Mouse (Mus musculus): Measurements from ENCODE around the gene Olfr498. TPM values are rescaled to one million over a fixed set of nuclear protein-coding genes. Genes with fewer than 3 reads are reported as not detected.

The Olfr498 gene
- total RNA-seq (2023): not detected

GRCm38 (mm10) chr7:108465026-108465425, at the start of gene Olfr498:
Gene Olfr498 (plus strand): TSS chr7:108465326.

DNA sequence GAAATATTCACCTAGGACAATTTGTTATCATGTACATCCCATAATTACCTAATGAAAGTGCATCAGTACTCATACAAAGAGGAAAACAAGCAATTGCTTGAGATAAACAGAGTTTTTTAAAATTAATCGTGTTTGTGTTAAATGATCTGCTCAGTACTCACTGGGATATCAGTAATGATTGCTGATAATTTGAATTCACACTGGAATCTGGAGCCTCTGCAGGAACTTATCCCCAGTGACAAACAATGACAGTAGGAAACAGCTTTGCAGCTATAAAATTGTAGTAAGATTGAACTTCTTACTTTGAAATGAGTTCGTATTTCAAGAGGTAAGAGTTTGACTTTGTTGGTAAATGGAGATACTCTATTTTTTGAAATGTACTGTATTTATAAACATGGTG, 45.0 kb upstream of the Olfr498 start, which contains the start of gene Olfr497:
Gene Olfr497, plus strand, starts transcription at position 301 of the 400 bp plus-strand sequence.

Other genes with a start within 250 kb of the Olfr498 start
- gene Olfr488, start 207.0 kb upstream of the Olfr498 start, total RNA-seq (2023): not detected
- gene Olfr490, start 176.4 kb upstream of the Olfr498 start, total RNA-seq (2023): not detected
- not detected for gene Olfr491, start 151.9 kb upstream of the Olfr498 start, total RNA-seq (2023)
- gene Olfr492, start 141.7 kb upstream of the Olfr498 start, total RNA-seq (2023): not detected
- not detected for gene Olfr493, start 118.3 kb upstream of the Olfr498 start, total RNA-seq (2023)
- gene Olfr494, start 100.0 kb upstream of the Olfr498 start, total RNA-seq (2023): not detected
- not detected for gene Olfr495, start 72.2 kb upstream of the Olfr498 start, total RNA-seq (2023)
- not detected for gene Olfr497, start 44.9 kb upstream of the Olfr498 start, total RNA-seq (2023)
- gene Olfr502, start 59.7 kb downstream of the Olfr498 start, total RNA-seq (2023): not detected
- not detected for gene Olfr503, start 79.2 kb downstream of the Olfr498 start, total RNA-seq (2023)
- not detected for gene Olfr504, start 100.5 kb downstream of the Olfr498 start, total RNA-seq (2023)
- gene Olfr506, start 145.5 kb downstream of the Olfr498 start, total RNA-seq (2023): not detected
- not detected for gene Olfr507, start 156.5 kb downstream of the Olfr498 start, total RNA-seq (2023)
- not detected for gene Olfr508, start 164.7 kb downstream of the Olfr498 start, total RNA-seq (2023)
- gene Olfr509, start 186.6 kb downstream of the Olfr498 start, total RNA-seq (2023): not detected
- not detected for gene Olfr510, start 201.1 kb downstream of the Olfr498 start, total RNA-seq (2023)
- gene Olfr512, start 248.0 kb downstream of the Olfr498 start, total RNA-seq (2023): not detected